Mouse (Mus musculus): ENCODE measurements around the gene Cln5.

Gene Cln5

GRCm38 (mm10) chr14:103078006-103078912, 8.2 kb downstream of the Cln5 start:
- DNase-seq (ENCODE audit: low spot score in 2 of 2), result no peak

DNA sequence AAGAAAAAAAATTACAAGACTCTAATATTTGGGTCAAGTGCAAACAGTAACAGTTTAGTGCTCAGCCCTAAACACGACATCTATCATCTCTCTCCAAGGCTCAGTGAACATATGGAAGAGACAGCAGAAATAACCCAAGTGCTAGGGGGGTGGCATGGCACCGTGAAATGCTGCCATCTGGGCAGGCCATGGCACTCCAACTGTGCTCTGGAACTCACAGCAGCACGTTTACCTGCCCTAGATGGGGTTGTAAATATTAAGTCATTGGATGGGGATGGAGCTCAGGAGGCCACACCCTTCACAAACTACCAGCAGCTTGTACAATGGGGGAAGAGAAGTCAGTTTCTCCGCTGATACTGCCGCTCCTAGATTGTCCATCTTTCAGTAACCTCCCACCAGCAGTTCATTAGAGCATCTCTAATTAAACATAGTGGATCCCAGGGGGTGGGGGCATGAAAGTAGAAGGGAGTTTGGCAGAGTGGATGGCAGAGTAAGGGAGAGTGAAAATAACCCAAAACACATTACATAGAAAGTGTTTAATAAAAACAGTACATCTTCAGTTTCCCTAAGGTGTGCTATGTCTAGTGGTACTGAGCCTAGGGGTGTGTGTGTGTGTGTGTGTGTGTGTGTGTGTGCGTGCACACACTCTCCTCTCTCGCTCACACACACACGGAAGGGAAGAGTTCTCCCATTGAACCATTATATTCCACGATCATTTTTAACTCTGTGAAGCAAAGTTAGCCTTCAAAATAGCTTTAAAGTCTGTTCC, 9.4 kb downstream of the Cln5 start:
- DNase-seq (ENCODE audit: low spot score in 2 of 2), result no peak

DNA sequence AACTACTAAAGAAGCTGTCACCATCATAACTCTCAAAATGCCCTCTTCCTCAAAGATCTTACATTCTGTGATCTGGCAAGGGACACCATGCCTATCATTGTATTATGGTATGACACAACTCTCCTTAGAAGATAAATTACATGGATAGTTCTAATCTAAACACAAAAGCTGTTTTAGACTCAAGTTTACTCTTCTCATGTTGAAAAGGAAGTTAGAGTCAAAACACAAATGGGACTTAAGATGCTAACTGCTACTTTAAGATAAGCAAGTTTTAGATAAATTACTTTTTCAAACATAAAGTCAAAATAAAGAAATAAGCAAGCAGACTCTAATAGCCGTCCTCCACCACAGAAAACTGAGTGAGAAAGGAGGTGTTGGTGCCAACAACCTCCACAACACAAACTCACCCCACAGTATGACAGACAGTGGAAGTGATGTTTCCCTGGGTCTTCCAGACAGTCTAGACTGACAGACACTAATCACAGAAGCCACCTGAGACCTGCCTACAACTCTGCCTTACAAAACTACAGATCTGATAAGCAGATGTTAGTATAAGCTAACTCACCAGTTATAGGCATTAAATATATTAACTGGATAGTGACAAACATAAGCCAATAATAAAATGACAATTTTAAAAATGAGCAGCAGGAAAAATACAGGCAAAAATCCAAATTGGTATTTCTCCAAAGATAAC, 16.0 kb downstream of the Cln5 start:
- DNase-seq (ENCODE audit: low spot score in 2 of 2), result no peak

GRCm38 (mm10) chr14:103086671-103087324, 16.8 kb downstream of the Cln5 start:
- no peak for DNase-seq (ENCODE audit: low spot score in 2 of 2)

GRCm38 (mm10) chr14:103087846-103088245, 17.8 kb downstream of the Cln5 start:
- no peak for DNase-seq (ENCODE audit: low spot score in 2 of 2)

DNA sequence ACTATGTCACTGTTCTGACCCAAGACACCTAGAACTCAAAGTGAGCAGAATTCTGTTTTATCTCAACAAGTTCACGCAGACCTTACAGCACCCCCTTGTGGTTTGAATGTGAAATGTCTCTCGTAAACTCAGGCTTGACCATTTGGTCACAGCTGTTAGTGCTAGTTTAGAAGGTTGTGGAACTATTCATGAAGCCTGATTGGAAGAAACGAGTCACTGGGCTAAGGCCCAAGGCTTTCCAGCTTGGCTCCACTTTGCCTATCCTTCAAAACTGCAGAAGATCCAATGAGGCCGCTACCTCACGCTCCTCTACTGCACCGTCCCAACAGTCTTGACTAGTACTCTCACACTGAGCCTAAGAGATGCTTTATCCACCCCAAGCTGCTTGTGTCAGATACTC, 18.6 kb downstream of the Cln5 start:
- peak in 1 of 2 experiments; percentile 52 for DNase-seq (ENCODE audit: low spot score in 2 of 2)

DNA sequence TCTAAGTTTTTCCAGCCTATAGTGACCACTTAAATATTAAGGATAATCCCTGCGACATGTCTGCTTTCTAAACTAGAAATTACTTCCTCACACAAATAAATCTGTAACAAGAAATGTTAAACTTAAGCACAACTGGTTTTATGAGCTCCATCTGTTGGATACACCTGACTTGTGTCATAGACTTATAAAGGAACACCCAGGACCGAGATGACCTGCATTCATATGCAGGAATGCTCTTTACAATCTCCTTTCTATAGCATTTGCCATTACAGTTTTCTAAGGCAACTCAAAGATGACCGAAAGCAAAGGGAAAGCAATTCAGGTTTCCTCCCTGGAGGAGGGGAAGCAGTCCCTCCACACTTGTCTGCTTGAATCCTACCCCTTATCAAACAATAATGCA, 23.2 kb downstream of the Cln5 start:
- no peak for DNase-seq (ENCODE audit: low spot score in 2 of 2)

DNA sequence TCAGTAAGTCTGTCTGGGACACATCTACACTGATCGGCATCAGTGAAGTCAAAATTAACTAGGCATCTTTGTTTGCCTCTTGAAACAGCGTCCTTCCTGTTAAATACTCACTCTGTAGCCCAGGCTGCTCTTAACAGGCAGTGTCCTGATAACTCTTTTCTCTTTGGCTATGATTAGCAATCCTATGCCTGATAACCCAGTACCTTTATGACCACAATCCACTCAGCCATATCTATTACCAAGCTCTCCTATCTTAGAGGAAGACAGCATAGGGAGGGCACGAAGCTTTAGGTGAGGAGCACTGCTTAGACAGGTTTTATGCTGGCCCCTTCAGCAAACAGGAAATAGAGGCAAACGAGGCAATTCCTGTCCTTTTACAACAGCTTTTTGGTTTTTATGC, 23.7 kb downstream of the Cln5 start:
- DNase-seq (ENCODE audit: low spot score in 2 of 2), result no peak

DNA sequence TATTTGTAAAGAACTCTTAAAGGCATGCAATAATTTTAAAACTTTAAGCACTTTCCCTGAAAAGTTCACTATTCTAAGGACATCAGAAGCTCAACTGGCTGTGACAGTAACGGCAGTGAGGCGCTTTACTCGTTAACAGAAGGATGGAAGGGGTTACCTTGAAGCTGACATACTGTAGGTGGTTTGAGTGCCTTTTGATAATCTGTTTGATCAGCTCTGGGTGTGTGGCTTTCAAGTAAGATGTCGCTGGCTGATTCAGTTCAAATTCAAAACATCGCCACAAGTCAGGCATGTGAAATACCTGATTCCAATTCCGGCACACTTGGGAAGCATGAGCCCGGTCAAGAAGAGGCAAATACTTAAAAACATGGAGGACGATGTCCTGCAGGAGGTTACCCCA, 25.0 kb downstream of the Cln5 start:
- no peak for DNase-seq (ENCODE audit: low spot score in 2 of 2)

- DNase-seq (ENCODE audit: low spot score in 2 of 2), result no peak
These were observed 25.8 kb downstream of the Cln5 start for GRCm38 (mm10) chr14:103095826-103096225.

DNA sequence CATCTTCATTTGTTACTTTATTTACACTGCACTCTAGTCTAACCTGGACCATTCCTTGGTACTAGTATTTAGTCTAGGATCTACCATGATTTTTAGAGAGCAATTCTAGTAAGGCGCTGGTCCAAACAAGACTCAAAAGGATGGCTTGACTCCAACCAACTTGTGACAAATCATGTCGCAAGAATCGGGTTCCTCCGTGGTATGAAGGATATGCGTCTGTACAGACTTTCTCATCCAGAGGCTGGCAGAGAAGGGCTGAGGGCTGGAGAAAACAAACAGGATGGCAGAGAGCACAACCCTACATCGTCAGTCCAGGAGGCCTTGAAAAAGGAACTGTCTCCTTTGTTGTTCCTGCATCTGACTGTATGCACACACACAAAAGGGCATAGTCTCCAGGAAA, 26.6 kb downstream of the Cln5 start:
- no peak for DNase-seq (ENCODE audit: low spot score in 2 of 2)

GRCm38 (mm10) chr14:103098213-103098586, 28.2 kb downstream of the Cln5 start:
- no peak for DNase-seq (ENCODE audit: low spot score in 2 of 2)

DNA sequence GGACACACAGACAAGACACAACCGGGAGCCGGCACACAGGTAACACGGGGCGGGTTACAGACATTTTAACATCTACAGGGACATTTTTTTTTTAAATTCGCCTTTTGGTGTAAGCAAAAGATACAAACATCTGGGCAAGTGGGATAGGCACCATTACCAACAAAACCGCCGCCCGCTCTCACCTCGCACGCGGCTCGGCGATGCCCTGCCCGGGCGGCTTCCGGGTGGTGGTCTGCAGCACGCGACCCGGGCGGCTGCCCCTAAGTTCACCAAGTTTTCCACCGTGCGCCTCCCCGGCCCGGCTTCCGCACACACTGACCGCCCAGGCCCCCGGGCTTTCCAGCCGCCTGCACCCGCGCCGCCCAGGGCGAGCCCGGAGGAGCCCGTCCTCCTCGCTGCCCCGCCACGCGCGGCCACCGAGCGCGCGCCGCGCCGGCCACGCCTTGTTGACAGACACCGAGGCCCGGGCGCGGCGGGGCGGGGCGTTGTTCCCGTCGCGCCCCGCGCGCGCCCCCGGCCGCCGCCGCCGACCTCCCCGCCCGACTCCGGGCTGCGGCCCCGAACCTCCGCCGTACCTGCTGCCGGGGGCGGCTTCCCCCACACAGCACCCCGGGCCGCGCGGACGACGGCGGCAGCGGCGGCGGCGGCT, 28.7 kb downstream of the Cln5 start:
- DNase-seq (ENCODE audit: low spot score in 2 of 2), result peak; percentile 69 to 79

DNA sequence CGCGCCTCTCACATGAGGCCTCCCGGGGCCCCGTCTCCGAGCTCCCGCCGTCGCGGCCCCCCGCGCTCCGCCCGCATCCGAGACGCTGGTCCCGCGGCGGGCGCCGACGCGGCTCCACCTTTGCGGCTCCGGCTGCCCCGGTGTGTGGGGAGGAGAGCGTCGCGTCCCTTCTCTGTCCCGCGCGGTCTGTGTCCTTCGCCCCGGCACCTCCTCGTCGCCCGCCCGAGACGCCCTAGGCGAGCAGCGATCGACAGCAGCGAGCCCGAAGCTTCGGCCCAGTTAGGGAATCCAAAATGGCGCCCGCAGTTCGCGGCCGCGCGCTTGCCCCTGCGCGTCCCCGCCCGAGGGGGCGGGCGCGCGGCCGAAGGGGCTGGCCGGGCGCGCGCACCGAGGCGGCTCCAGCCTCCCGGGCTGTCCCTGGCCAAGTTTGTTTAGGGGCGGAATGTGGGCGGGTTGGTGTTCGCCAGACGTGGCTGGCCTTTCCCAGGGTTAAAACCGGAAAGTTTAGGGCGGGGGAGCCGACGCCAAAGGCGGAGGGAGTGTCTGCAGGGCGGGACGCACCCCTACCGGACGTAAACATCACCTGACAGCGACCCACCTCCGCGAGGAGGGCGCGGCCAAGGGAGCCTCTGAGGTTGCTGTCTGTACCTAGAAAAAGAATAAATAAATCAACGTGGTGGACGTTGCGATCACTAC, 29.4 kb downstream of the Cln5 start, which contains the start of gene Fbxl3:
TSS of gene Fbxl3 (minus strand) at position 329 of the 696 bp plus-strand sequence.
- peak; percentile 87 to 97 for DNase-seq (ENCODE audit: low spot score in 2 of 2)

- no peak for DNase-seq (ENCODE audit: low spot score in 2 of 2)
These were observed 30.3 kb downstream of the Cln5 start for GRCm38 (mm10) chr14:103100296-103100695.

GRCm38 (mm10) chr14:103101171-103101570, 31.2 kb downstream of the Cln5 start:
- DNase-seq (ENCODE audit: low spot score in 2 of 2), result no peak

- no peak for DNase-seq (ENCODE audit: low spot score in 2 of 2)
These were observed 32.2 kb downstream of the Cln5 start for GRCm38 (mm10) chr14:103102246-103102645.

DNA sequence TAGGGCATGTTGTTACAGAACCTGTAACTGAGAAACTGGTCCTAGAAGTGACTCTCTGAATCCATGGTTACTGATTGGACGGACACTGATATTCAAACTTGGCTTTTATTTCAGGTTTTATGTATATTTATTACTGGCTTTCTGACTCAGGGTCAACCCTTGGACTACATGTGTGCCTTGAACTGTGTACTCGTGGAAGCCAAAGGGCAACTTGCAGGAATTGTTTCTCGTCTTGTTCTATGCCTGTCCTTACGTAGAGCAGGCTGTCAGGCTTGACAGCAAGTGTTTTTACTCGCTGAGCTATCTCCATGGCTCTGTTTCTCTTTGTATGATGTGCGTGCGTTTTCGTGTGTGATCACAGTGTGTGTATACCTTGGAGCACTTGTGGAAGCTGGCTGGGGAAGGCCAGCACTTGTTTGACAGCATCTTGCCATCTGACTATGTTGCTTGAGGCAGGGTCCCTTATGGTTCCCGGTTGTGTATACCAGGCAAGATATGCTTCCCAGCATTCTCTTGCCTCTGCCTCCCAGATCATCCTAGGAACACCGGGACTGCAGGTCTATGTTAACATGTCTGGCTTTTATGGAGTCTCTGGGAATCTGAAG, 32.8 kb downstream of the Cln5 start:
- DNase-seq (ENCODE audit: low spot score in 2 of 2), result no peak

GRCm38 (mm10) chr14:103106301-103106700, 36.3 kb downstream of the Cln5 start:
- no peak for DNase-seq (ENCODE audit: low spot score in 2 of 2)

GRCm38 (mm10) chr14:103109971-103110370, 40.0 kb downstream of the Cln5 start:
- DNase-seq (ENCODE audit: low spot score in 2 of 2), result no peak

Measured in urinary bladder, adult 18-20 months (tissue).